Mouse (Mus musculus) forebrain, embryonic 11.5 days (tissue): ENCODE results near the gene Suco. TPM values are rescaled to one million over a fixed set of nuclear protein-coding genes. Genes with fewer than 3 reads are reported as not detected.

Experiments used
- polyA plus RNA-seq: library from polyadenylated mRNA; unstranded; fragments of >200 nt; fragmentation: Nextera tagmentation; extraction: Ambion mirVana; gene quantifications from 2 replicates; pipeline ENCODE4 v1.2.1, GENCODE M21; 2014

The Suco gene
- polyA plus RNA-seq, 1 experiment from 2014 or later = 34.0 TPM

Other genes with a start within 250 kb of the Suco start
- 0.19 TPM in 1 of 2 replicates, not detected in the other for gene Fasl, start 88.2 kb downstream of the Suco start, polyA plus RNA-seq
- gene Pigc, start 92.5 kb upstream of the Suco start, polyA plus RNA-seq = 30.1 and 30.6 TPM in 2 replicates
- not detected in 2 replicates for gene 4930558K02Rik, start 103.0 kb upstream of the Suco start, polyA plus RNA-seq